Mouse (Mus musculus) retina, adult 2 months (tissue): ENCODE results near the gene 4931429L15Rik.

Source experiments
- DNase-seq: peaks from one replicate; pipeline ENCODE4 v3.0.0-alpha.2; 2012; ENCODE audit warnings: low read depth, low spot score

4931429L15Rik gene

DNA sequence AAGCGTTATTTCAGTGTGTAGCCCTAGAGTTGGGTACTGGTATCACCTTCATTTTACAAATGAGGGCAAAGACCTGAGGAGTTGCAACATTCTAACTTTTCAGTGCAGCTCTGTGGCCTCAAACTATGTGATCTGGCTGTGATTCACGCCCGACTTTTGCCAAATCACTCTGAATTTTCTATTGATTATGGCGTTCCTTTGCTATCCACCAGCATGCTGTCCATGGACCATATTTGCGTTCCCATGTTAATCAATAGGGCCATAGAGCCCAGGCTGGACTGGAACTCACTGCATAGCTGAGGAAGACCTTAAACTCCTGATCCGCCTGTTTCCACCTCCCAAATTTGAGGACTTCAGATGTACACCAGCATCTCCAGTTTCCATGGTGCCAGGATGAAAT lies 60.7 kb downstream of the 4931429L15Rik start:
- DNase-seq = no peak

DNA sequence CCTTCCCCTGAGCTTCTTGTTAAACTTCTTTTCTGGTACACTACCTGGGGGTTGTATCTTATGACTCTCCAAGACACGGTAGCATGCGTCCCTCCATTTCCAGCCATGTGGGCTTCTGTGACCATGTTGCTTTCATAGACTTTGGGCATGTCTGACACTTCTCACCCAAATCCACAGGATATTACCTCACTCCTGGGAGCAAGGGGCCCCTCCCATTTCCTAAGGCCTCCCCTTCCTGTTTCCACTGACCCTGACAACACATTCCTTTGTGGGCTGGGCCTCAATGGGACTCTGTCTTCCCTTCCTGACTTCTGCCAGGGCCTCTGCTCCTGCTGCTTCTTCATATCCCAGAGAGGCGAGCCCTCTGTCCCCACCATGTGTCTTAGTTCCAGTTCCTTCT lies 62.2 kb downstream of the 4931429L15Rik start:
- DNase-seq = no peak

DNA sequence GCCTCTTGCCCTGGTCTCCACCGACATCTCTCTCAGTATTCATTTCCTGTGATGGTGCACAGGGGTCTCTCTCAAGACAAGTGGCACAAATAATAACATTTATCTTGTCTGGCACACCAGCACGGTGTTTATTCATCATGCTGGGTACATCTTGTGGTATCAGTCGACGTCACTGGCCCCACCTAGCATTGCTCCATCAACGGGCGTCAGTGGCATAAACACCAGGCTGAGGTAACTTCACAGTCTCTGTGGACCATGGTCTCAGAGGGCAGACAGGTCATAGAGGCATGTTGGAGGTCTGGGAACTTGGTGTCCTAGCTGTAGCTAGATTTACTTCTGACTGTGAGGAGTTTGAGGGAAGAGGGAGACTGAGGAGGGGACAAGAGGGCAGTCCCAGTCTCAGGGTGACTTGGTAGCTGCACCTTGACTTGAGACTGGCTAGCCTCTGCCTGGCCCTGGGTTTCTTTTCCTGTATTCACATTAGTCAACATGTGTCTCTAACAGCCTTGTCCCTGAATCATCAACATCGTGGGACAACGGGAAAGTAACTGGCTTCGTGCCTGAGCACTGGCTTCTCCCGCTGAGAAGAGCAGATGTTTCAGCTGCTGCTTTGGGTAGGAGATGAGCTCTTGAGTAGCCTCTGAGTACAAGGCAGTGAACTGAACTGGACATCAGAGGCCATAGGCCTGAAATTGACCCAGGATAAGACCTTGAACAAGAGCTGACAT lies 63.0 kb downstream of the 4931429L15Rik start:
- DNase-seq = no peak

DNA sequence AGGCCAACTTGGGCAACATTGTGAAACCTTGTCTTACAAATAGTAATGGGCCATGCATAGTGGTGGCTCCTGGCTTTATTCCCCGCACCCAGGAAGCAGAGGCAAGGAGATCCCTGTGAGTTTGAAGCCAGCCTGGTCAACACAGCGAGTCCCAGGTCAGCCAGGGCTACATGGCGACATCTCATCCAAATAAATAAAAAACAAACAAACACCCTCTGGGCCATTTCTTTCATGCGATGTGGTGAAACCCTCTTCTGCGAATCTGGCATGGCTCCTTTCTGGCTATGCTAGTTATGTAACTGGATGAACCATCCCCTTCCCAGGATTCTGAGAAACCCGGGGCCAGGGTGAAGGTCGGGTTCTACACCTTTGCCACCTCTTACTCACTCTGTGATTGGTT lies 63.6 kb downstream of the 4931429L15Rik start:
- DNase-seq = no peak
